Mouse (Mus musculus) cerebellum, postnatal 10 days (tissue): ENCODE results near the gene Depp1.
"Not testable (repeated sequence)": the region's sequence is repeated elsewhere in the genome, so short reads cannot be mapped to it uniquely, and the experiment has no call there.

Experiments
- DNase-seq, 2 experiments: peaks; one replicate each; pipeline ENCODE4 v3.0.0; 2021; ENCODE audit warnings: mixed read lengths in 2 of 2

The Depp1 gene

DNA sequence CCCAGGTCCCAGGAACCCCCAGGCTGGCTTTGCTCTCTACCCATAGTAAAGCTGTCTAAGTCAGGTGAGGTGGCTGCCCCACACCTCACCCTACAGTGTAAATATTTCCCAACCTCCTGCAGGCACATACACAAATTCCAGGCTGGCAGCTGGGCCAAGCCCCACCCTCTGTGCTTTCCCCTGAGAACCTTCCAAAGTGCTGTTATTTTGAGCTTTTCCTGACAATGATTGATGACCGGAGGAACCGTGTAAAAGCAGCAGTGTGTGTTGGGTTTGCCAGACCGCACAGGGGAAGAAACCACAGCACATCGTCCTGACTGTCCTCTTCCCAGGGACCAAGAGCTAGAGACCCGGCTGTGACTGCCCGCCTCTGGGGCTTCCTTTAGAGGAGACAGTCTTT, at the start of gene Depp1:
TSS of gene Depp1 (plus strand) at position 204 of the 400 bp plus-strand sequence.
- no peak for DNase-seq

DNA sequence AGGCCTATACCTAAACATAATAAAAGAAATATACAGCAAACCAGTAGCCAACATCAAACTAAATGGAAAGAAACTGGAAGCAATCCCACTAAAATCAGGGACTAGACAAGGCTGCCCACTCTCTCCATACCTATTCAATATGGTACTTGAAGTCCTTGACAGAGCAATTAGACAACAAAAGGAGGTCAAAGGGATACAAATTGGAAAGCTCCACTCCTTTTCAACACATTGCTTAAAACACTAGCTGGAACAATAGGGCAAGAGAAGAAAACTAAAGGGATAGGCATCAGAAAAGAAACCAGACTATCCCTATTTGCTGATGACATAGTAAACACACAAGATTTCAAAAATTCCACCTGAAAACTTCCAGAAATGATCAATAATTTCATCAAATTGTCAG, 49.4 kb upstream of the Depp1 start:
- DNase-seq, result not testable (repeated sequence)

DNA sequence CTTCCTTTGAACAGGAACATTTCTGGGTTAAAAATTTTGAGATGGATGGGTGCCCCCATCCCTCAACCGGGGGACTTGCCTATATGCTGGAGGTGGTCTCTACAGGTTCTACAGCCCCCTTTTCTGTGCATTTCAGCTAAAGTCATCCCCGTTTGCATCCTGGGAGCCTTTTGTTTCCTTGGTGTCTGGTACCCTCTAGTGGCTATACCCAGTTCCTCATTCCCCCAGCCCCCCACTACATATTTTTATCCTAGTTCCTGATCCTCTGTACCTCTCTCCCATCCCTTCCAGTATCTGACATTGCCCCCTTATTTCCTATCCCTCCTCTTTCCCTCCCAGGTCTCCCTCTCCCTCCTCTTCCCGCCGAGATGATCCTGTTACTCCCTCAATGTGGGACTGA, 43.2 kb upstream of the Depp1 start:
- no peak for DNase-seq

DNA sequence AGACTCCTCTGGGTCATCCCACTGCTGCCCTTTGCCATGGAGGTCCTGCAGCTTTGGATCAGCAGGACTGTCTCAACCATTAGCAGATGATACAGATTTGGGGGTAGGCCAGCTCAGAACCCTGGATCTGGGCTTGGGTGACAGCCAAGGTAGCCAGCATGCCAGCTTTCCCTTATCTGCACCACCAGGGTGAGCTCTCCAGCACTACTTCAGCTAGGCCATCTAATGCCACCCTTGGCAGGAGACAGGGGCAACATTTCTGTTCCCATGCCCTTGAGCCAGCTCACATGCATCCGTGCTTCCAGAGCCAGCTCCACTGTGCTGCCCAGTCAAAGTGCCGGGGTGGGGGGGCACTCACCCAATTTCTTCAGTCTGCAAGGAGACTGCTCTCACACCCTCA, 34.7 kb upstream of the Depp1 start:
- peak; percentile 50 to 64 for DNase-seq

- no peak for DNase-seq
Observed at GRCm38 (mm10) chr6:116618073-116618472, 32.3 kb upstream of the Depp1 start.

GRCm38 (mm10) chr6:116621318-116622023, 28.9 kb upstream of the Depp1 start:
- no peak for DNase-seq

DNA sequence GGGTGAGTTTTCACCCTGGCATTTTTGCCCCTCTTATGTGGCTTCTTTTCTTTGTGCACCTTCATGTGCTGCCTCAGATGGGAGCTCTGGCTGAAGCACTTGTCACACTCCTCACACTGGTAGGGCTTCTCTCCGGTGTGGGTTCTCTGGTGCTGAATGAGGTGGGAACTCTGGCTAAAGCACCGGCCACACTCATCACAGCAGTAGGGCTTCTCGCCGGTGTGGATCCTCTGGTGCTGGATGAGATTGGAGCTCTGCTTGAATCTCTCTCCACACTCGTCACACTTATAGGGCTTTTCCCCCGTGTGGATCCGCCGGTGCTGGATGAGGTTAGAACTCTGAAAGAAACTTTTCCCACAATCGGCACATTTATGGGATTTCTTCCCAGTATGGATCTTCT, 24.0 kb upstream of the Depp1 start:
- DNase-seq, result not testable (repeated sequence)

GRCm38 (mm10) chr6:116628095-116628494, 22.3 kb upstream of the Depp1 start:
- no peak for DNase-seq

DNA sequence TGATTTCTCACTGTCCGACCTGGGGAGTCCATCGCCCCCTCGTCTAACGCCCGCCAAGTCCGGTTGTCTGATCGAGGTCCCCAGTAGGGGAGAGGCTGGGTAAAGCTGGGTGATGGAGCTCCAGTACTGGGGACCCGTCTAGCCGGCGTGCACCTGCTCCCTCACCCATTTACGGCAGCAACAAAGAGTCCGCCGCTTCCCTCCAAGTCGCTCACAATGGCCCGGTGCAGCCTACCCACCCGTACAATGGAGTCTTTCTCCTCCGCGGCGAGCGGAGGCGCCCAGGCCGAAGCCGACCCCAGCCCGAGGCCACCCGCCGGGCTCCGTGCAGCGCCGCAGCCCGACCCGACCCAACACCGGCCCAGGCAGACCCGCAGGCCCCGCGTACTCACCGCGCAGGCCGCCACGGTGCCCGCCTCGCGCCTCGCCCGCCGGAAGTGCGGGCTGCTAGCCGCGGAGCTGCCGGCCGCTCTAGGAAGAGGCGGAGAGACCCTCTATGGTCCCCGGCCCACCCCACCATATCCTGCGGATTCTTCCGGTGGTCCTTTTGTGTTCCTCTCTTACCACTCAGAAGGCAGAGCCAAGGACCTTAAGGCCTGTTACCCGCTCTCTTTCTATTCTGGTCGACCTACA, 21.8 kb upstream of the Depp1 start, which contains the start of gene Zfp422:
TSS of gene Zfp422 (minus strand) at position 461 of the 633 bp plus-strand sequence.
- DNase-seq, result peak; percentile 87 to 92

- no peak for DNase-seq
Observed at GRCm38 (mm10) chr6:116629766-116630165, 20.6 kb upstream of the Depp1 start.

- DNase-seq, result peak; percentile 90 to 91
Observed at GRCm38 (mm10) chr6:116632129-116632528, 18.3 kb upstream of the Depp1 start.

GRCm38 (mm10) chr6:116633741-116634695, 16.4 kb upstream of the Depp1 start:
- no peak for DNase-seq

- peak; percentile 27 to 31 for DNase-seq
Observed at GRCm38 (mm10) chr6:116635251-116636180, 14.9 kb upstream of the Depp1 start.

DNA sequence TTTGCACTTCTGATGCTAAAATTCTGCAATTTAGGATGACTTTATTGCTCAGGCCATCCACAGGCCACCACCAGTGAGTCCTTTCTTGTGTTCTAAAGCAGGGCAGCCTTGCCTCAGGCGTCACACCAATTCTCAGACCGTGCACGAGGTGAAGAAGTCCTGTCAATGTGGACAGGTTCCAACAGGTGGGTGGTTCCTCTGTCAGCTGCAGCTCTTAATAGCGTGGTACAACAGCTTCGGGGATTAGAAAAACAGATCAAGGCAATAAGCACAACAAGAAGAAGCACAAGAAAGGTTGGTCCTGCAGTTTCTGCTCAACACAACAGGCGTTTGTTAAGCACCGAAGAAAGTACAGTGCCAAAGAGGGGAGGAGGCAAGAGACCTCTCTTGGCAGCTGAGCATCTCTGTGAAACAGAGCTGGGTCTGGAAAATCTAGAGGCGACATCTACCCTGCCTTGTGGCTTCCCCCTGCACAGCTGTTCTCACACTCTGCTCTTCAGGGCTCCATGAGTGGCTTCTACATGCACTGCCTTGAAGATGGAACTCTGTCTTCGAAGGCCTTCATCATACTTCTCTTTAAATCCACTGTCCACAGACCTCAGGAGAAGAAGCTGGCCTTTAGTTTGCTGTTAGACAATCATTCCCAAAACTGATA, 13.7 kb upstream of the Depp1 start:
- DNase-seq, result no peak

DNA sequence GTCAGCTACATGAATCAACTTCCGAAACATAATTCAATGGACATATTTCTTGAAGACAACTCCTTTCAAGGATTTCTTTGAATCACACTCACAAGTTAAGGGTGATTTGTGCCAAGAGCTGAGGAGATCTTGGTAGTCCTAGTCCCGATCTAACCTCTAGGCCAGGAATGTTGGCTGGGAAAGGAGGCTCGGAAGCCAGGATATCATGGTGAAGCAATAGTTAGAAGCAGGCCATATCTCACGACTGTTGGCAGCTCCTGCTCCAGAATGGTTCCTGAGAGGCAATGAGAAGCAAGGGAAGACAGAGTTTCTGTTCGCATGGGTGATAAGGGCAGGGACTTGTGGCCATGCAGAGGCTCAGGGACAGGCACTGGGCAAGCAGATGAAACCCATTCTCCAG, 12.9 kb upstream of the Depp1 start:
- no peak for DNase-seq

DNA sequence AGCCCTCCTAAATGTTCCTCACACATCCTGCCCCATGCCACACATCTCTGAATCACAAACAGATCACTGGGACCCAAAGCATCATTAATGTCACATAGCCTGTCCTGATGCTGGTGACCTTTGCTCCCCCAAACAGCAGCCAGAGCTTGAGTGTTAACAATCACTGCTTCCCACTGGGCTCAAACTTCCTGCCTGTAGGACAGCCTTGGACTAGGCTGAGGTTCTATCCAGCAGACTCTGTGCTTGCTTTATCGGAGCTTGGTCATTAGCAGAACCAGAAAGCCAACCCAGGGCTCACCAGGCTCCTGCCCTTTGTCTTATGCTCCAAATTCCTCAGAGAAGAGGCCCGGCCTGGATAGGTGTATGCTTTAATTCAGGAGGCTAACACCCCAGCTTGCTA, 11.5 kb upstream of the Depp1 start:
- no peak for DNase-seq

DNA sequence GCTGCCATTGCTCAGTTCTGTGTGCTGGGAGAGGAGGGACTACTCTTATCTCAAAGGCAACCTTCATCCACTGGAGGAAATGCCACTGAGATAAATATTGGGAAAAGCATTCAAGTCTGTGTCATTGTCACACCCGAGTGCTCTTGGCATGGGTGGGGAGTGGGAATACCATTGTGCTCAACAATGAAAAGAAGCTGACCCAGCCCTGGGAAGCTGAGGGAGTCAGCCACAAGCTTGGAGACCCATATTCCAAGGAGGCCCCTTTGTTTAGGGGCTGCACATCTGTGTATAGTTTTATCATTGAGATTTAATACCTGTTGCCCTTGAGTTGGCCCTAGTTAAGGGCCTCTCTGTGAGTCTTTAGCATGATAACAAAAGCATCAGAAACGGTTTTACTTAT, 10.7 kb upstream of the Depp1 start:
- no peak for DNase-seq

DNA sequence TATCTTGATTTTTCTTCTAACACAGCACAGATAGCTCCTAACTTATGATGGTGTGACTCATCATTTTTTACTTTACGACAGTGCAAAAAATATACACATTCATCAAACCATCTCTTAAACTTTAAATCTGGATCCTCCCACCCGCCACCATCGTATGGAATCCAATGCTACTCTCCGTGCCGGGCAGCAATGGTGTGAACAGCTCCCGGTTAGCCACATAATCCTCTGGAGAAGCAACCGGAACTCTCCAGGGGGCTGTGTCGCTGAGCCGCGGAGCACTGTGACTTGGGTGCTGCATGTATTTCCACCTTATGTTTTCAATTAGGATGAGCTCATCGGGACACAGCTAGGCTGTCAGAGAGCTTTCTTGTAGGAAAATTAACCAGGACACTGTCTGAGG, 7.5 kb upstream of the Depp1 start:
- no peak for DNase-seq

- no peak for DNase-seq
Observed at GRCm38 (mm10) chr6:116643881-116644280, 6.5 kb upstream of the Depp1 start.

DNA sequence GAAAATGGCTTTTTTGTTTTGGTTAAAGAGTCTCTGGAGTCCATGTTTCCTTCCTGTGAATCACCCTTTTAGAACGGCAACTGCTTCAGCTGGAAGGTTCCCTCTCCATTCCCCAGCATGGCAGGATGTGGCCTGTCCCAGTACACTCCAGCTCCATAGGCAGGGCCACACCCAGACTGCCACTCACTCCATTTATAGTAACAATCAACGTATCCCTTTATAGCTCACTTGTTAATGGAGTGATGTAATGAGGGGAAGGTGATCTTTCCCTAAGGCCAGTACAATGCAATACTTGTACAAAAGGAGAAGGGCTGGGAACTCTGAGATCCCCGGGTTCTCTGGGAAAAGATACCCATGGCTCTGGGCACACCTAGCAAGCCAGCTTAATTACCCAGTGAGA, 6.1 kb upstream of the Depp1 start:
- DNase-seq, result no peak

GRCm38 (mm10) chr6:116647763-116648162, 2.6 kb upstream of the Depp1 start:
- peak in 1 of 2 experiments; percentile 27 for DNase-seq

DNA sequence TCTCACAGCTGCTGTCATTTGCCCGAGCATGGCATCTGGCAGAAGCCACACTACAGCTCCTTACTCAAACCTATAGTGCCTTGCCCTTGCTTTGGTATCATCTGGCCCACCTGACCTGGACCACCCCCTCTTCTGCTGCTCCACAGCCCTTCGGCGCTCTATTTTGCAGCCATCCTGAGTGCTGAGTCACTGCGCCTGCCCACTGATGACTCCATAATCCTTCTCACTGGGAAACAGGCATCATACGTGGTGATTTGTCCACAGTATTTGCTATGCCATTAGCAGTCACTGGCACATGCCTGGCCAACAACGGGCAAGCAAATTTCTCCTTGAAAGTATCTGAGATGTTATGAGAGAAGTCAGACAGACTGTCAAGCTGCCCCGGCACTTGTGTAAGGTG, 598 bp upstream of the Depp1 start:
- no peak for DNase-seq
